ENCODE assay signal across 25 mouse cellular contexts in the genomic region with DNA sequence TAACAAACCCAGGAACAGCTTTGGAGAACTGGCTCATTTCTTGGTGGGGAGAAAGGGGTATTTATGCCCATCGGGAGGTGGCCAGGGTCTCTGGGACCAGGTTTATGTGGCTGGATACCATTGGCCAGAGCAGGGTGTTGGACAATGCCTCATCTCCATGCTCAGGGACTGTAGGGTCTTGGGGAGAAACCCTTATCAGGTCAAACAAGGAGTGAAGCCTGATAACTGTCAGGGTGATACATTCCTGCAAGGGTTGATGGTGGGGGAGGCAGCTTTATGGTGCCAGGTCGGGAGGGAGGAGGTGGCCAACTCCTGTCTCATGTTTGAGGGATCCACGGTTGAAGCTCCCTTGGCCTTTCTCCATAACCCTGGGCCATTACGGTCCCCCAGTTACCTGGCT.
"Had no signal": no experiment of that assay in that cellular context is flagged by ENCODE, and none has a peak within 500 bp of the region (broad histone marks: within the 10 kb centered on the region; RNA-seq: fewer than 3 reads in every experiment).

No protein-coding gene starts in this region.

- H3K4me3 ChIP-seq: intestine, embryonic 15.5 days; layer of hippocampus, adult 2 months; left cerebral cortex, adult 2 months; limb, embryonic 12.5 days; limb, embryonic 15.5 days; lung, embryonic 15.5 days; midbrain, embryonic 12.5 days; midbrain, embryonic 15.5 days; neural tube, embryonic 12.5 days; neural tube, embryonic 15.5 days had no signal

- H3K4me2 ChIP-seq: intestine, embryonic 15.5 days; limb, embryonic 12.5 days; limb, embryonic 15.5 days; lung, embryonic 15.5 days; midbrain, embryonic 12.5 days; midbrain, embryonic 15.5 days; neural tube, embryonic 12.5 days; neural tube, embryonic 15.5 days had no signal

- H3K27ac ChIP-seq: intestine, embryonic 15.5 days; layer of hippocampus, adult 2 months; left cerebral cortex, adult 2 months; limb, embryonic 12.5 days; limb, embryonic 15.5 days; liver, embryonic 14.5 days; lung, embryonic 15.5 days; midbrain, embryonic 12.5 days; midbrain, embryonic 15.5 days; neural tube, embryonic 12.5 days; neural tube, embryonic 15.5 days had no signal

- H3K36me3 ChIP-seq: intestine, embryonic 15.5 days; limb, embryonic 12.5 days; limb, embryonic 15.5 days; lung, embryonic 15.5 days; midbrain, embryonic 12.5 days; midbrain, embryonic 15.5 days; neural tube, embryonic 12.5 days; neural tube, embryonic 15.5 days had no signal

- ATAC-seq: intestine, embryonic 15.5 days; midbrain, embryonic 15.5 days had no signal

- H3K4me1 ChIP-seq: limb, embryonic 12.5 days; limb, embryonic 15.5 days; midbrain, embryonic 15.5 days; neural tube, embryonic 12.5 days had no signal

- H3K9ac ChIP-seq: intestine, embryonic 15.5 days; limb, embryonic 12.5 days; limb, embryonic 15.5 days; liver, embryonic 14.5 days; lung, embryonic 15.5 days; midbrain, embryonic 12.5 days; midbrain, embryonic 15.5 days; neural tube, embryonic 12.5 days; neural tube, embryonic 15.5 days had no signal

- H3K27me3 ChIP-seq: intestine, embryonic 15.5 days; limb, embryonic 12.5 days; limb, embryonic 15.5 days; lung, embryonic 15.5 days; midbrain, embryonic 12.5 days; midbrain, embryonic 15.5 days; neural tube, embryonic 12.5 days; neural tube, embryonic 15.5 days had no signal

- H3K9me3 ChIP-seq: intestine, embryonic 15.5 days; limb, embryonic 12.5 days; limb, embryonic 15.5 days; lung, embryonic 15.5 days; megakaryocyte, embryonic 14.5 days; midbrain, embryonic 12.5 days; midbrain, embryonic 15.5 days; neural tube, embryonic 12.5 days; neural tube, embryonic 15.5 days had no signal

- DNase-seq: kidney, adult 18-20 months; kidney, adult 9 months; kidney, postnatal 25 days; layer of hippocampus, adult 9-11 months; layer of hippocampus, postnatal 36 days; lung, adult 18-20 months; lung, postnatal 10 days; lung, postnatal 36 days; right cerebral cortex, adult 18-20 months; right cerebral cortex, postnatal 14 days; right cerebral cortex, postnatal 4 days; thymus, adult 2 months; thymus, postnatal 25 days had no signal
